Mouse (Mus musculus): Measurements from ENCODE around the gene 2310030G06Rik.

DNA sequence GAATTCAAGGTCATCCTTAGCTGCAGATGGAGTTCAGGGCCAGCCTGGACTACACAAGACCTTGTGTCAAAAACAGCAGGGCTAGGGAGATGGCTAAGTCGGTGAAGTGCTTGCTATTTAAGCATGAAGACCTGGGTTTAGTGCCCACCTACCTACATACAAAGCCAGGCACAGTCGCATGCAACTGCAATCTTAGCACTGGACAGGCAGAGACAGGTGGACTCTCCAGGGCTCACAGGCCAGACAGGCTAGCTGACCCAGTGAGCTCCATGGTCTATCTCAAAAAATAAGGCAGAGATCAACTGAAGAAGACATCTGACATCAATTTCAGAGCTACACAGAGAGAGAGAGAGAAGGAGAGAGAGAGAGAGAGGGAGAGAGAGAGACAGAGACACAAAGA, 22.2 kb downstream of the 2310030G06Rik start:
- no peak for TF ChIP-seq CTCF (IDR thresholded peaks at IDR 0.05)
- no peak for TF ChIP-seq EP300 (IDR thresholded peaks at IDR 0.05)
